ENCODE assay signal across 9 mouse cellular contexts in the genomic region with DNA sequence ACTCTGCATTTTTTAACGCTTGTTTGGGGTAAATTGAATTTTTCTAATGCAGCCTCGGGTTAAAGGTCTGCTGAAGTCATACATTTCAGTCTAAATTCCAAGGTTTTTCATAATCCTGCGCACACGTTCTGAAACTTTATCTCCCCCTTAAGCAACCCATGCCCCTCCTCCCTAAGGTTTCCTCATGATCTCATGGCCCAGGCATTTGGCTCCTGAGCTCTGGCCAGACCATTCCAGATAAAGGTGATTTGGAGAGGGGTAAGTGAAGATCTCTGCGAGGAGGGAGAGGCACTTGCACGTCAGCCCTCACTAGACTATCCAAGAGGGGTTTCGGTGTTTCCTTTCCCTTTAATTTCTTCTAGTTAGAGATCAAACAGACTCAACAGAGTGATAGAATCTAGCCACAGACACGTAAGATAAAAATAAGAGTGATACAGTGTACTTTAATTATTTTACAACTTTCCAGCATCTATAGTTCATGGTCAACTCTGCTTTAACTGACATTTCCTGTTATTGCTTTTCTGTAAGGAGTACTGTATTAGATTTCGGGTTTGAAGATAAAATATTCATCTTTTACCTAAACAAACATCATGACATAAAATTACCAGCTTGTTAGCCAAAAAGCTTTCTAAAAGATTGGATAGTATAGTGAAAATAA. TPM values are rescaled to one million over a fixed set of nuclear protein-coding genes. Genes with fewer than 3 reads are reported as not detected.
DNase-seq lines count a peak whose midpoint lies in the region; ATAC-seq and TF ChIP-seq lines count a peak whose summit lies in the region.
"Had no signal": no experiment of that assay in that cellular context is flagged by ENCODE, and none has a peak within 500 bp of the region (broad histone marks: within the 10 kb centered on the region; RNA-seq: fewer than 3 reads in every experiment).

No protein-coding gene starts in this region.

- no peaks in the 10 kb centered on the region for H3K36me3 ChIP-seq in heart, embryonic 11.5 days (ENCODE audit: control insufficient read depth, insufficient read depth, low read length)
- H3K36me3 ChIP-seq in lung, embryonic 14.5 days (ENCODE audit: insufficient read depth): no peaks in the 10 kb centered on the region

- peak overlapping the region; percentile 15; the same call in 1 of the 2 replicates for H3K27ac ChIP-seq in heart, embryonic 11.5 days (ENCODE audit: low read depth, low read length)
- H3K27ac ChIP-seq in lung, embryonic 14.5 days (ENCODE audit: low read depth): 0 out of 2 replicates have a peak overlapping the region, but pooled peaks have one; percentile 46
- H3K27ac ChIP-seq: macrophage had no signal

- no peak overlapping the region for H3K9ac ChIP-seq in heart, embryonic 11.5 days (ENCODE audit: low read depth, low read length)
- no peak overlapping the region for H3K9ac ChIP-seq in lung, embryonic 14.5 days

- 16% methylated on average over 9 of the region's 9 CpGs for WGBS in heart, embryonic 11.5 days (ENCODE audit: insufficient replicate concordance)
- WGBS in lung, embryonic 14.5 days: 16% methylated on average over 9 of the region's 9 CpGs

- ATAC-seq in heart, embryonic 11.5 days (replicated peaks; ENCODE audit: insufficient number of reproducible peaks, low FRiP score, low TSS enrichment): peak; percentile 65
- ATAC-seq in lung, embryonic 14.5 days (ENCODE audit: insufficient read depth): peak; percentile 75; the same call in 1 of the 2 replicates
- no peak for ATAC-seq in granulocyte monocyte progenitor cell, adult 5-6 weeks (replicated peaks; ENCODE audit: poor library complexity, severe bottlenecking)

- H3K4me1 ChIP-seq in heart, embryonic 11.5 days (ENCODE audit: control insufficient read depth, insufficient read depth, low read length): peaks cover 28% of the 10 kb centered on the region
- peaks cover 5% of the 10 kb centered on the region; the same call in 1 of the 2 replicates for H3K4me1 ChIP-seq in lung, embryonic 14.5 days (ENCODE audit: insufficient read depth)

- peak overlapping the region; percentile 31; the same call in 1 of the 2 replicates for H3K4me2 ChIP-seq in heart, embryonic 11.5 days
- H3K4me2 ChIP-seq in lung, embryonic 14.5 days: 0 out of 2 replicates have a peak overlapping the region, but pooled peaks have one; percentile 25

- DNase-seq in 3T3-L1 (ENCODE audit: low read depth, low spot score) (peak; percentile 93), NIH3T3 (ENCODE audit: low read depth) (peak; percentile 67)
- DNase-seq in lung, embryonic 14.5 days: peak; percentile 69
- no peak for DNase-seq in thymus, postnatal 4 days
- DNase-seq in right cerebral cortex, postnatal 4 days: no peak
- DNase-seq: cerebellum, adult 11-12 months had no signal

- no peaks in the 10 kb centered on the region for H3K27me3 ChIP-seq in heart, embryonic 11.5 days (ENCODE audit: control insufficient read depth, insufficient read depth, low read length)
- H3K27me3 ChIP-seq in lung, embryonic 14.5 days (ENCODE audit: insufficient read depth, low read length): no peaks in the 10 kb centered on the region

- TF ChIP-seq CTCF in lung, embryonic 14.5 days (IDR thresholded peaks at IDR 0.05; ENCODE audit: low read depth): no peak

- H3K9me3 ChIP-seq in heart, embryonic 11.5 days (replicated peaks; ENCODE audit: control insufficient read depth, low read length): no peaks in the 10 kb centered on the region
- no peaks in the 10 kb centered on the region for H3K9me3 ChIP-seq in lung, embryonic 14.5 days (ENCODE audit: low read depth, low read length)

- H3K4me3 ChIP-seq in heart, embryonic 11.5 days (ENCODE audit: low read depth, low read length): no peak overlapping the region
- H3K4me3 ChIP-seq in lung, embryonic 14.5 days (ENCODE audit: low read depth, low read length): no peak overlapping the region

RNA-seq across cellular contexts. Expression of gene Klf6, which starts 35.0 kb away (rescaled TPM):
- 54.4 and 62.4 TPM in 2 replicates for polyA plus RNA-seq in heart, embryonic 11.5 days (2014; fragmentation: Nextera tagmentation; extraction: Ambion mirVana)
- polyA plus RNA-seq in lung, embryonic 14.5 days (2014; fragmentation: Nextera tagmentation; extraction: Ambion mirVana): 57.2 and 59.6 TPM in 2 replicates
- total RNA-seq in granulocyte monocyte progenitor cell, adult 5-6 weeks (2014; fragmentation: Nextera tagmentation): 8.9 and 11.3 TPM in 2 replicates
- 59.3 and 73.1 TPM in 2 replicates for total RNA-seq in granulocyte monocyte progenitor cell, adult 5-6 weeks (2017)

Comparison
In these comparisons a context has a peak if more than half of its experiments do, and no peak if none do; other contexts are left out.
1. DNase-seq: peak in 3T3-L1 (single experiment), NIH3T3 (single experiment) and lung, embryonic 14.5 days (single experiment); none in thymus, postnatal 4 days (single experiment) and right cerebral cortex, postnatal 4 days (single experiment).